Mouse (Mus musculus): ENCODE measurements around the gene Ltb4r1. TPM values are rescaled to one million over a fixed set of nuclear protein-coding genes. Genes with fewer than 3 reads are reported as not detected.

Ltb4r1 gene
- 0.11 and 0.21 TPM in 2 replicates for polyA plus RNA-seq (2014; fragmentation: Nextera tagmentation; extraction: Ambion mirVana)

DNA sequence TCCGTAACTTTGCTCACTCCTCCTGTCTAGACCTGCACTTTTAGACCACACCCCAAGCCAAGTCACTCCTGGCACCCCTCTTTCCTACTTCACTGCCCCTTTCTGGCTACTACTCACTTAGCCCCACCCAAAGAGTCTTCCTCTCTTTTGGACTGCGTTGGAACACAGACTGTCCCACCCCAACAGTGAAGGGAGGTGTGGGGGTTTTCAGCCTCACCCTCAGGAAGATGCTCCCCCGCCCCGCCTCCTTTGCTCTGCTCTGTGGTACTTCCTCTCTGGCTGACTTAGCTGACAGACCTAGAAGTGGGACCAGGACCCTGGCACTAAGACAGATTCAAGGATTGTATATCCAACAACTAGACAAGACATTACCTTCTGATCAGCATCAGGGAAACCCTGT lies at the start of gene Ltb4r1:
Ltb4r1 (plus strand) TSS at position 267 of the 400 bp plus-strand sequence.
- H3K27me3 ChIP-seq (ENCODE audit: control insufficient read depth, insufficient read depth, low read length): peaks cover 38% of the 10 kb centered on the region
- no peak within 1 kb of the TSS for H3K4me3 ChIP-seq (ENCODE audit: low read depth, low read length)
- no peak within 1 kb of the TSS for H3K27ac ChIP-seq (ENCODE audit: low read depth, low read length)
- ATAC-seq (replicated peaks; ENCODE audit: insufficient number of reproducible peaks, low FRiP score, low TSS enrichment): no peak
- H3K4me1 ChIP-seq (ENCODE audit: control insufficient read depth, insufficient read depth, low read length): peaks cover 11% of the 10 kb centered on the region
- H3K9me3 ChIP-seq (replicated peaks; ENCODE audit: control insufficient read depth, low read length): no peaks in the 10 kb centered on the region
- WGBS (ENCODE audit: insufficient replicate concordance): 72% methylated on average over 4 of the region's 4 CpGs
- no peak within 1 kb of the TSS for H3K9ac ChIP-seq (ENCODE audit: low read depth, low read length)
- H3K4me2 ChIP-seq: no peak within 1 kb of the TSS
- no peaks in the 10 kb centered on the region for H3K36me3 ChIP-seq (ENCODE audit: control insufficient read depth, insufficient read depth, low read length)

DNA sequence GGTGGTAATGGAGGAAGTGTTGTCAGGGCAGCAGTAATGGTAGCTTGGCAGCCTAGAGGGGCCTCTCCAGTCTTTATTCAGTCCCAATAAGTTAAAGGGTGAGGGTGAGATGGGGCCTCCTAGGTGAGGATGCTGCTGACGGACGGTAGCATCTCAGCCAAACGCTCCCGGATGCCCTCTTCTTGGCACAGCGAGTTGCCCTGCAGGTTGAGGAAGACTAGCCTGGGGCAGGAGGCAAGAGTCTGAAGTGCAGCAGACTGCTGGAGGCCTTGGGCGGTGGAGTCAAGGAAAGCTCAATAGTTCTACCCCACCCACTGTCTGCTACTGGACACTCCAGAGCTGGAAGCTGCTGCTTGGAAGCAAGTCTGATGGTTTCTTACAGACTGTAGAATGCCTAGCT lies 49.5 kb upstream of the Ltb4r1 start:
- no peak overlapping the region for H3K9ac ChIP-seq (ENCODE audit: low read depth, low read length)
- H3K4me2 ChIP-seq: no peak overlapping the region
- H3K36me3 ChIP-seq (ENCODE audit: control insufficient read depth, insufficient read depth, low read length): peaks cover 12% of the 10 kb centered on the region
- H3K27ac ChIP-seq (ENCODE audit: low read depth, low read length): no peak overlapping the region
- ATAC-seq (replicated peaks; ENCODE audit: insufficient number of reproducible peaks, low FRiP score, low TSS enrichment): no peak
- WGBS (ENCODE audit: insufficient replicate concordance): 82% methylated on average over 6 of the region's 6 CpGs
- H3K9me3 ChIP-seq (replicated peaks; ENCODE audit: control insufficient read depth, low read length): no peaks in the 10 kb centered on the region
- H3K4me3 ChIP-seq (ENCODE audit: low read depth, low read length): no peak overlapping the region
- H3K4me1 ChIP-seq (ENCODE audit: control insufficient read depth, insufficient read depth, low read length): peaks cover 8% of the 10 kb centered on the region; the same call in 1 of the 2 replicates
- peaks cover 25% of the 10 kb centered on the region for H3K27me3 ChIP-seq (ENCODE audit: control insufficient read depth, insufficient read depth, low read length)

GRCm38 (mm10) chr14:55716884-55717283 lies 48.9 kb upstream of the Ltb4r1 start:
- WGBS (ENCODE audit: insufficient replicate concordance): 75% methylated on average over 8 of the region's 8 CpGs
- ATAC-seq (replicated peaks; ENCODE audit: insufficient number of reproducible peaks, low FRiP score, low TSS enrichment): no peak

GRCm38 (mm10) chr14:55719737-55720136 lies 46.0 kb upstream of the Ltb4r1 start:
- no peak overlapping the region for H3K4me3 ChIP-seq (ENCODE audit: low read depth, low read length)
- H3K9me3 ChIP-seq (replicated peaks; ENCODE audit: control insufficient read depth, low read length): no peaks in the 10 kb centered on the region
- no peak overlapping the region for H3K4me2 ChIP-seq
- no peak for ATAC-seq (replicated peaks; ENCODE audit: insufficient number of reproducible peaks, low FRiP score, low TSS enrichment)
- H3K4me1 ChIP-seq (ENCODE audit: control insufficient read depth, insufficient read depth, low read length): no peaks in the 10 kb centered on the region
- H3K36me3 ChIP-seq (ENCODE audit: control insufficient read depth, insufficient read depth, low read length): peaks cover 12% of the 10 kb centered on the region
- H3K27me3 ChIP-seq (ENCODE audit: control insufficient read depth, insufficient read depth, low read length): no peaks in the 10 kb centered on the region
- no peak overlapping the region for H3K9ac ChIP-seq (ENCODE audit: low read depth, low read length)
- 82% methylated on average over 6 of the region's 6 CpGs for WGBS (ENCODE audit: insufficient replicate concordance)
- H3K27ac ChIP-seq (ENCODE audit: low read depth, low read length): no peak overlapping the region

More at GRCm38 (mm10) chr14:55716884-55717283, 48.9 kb upstream of the Ltb4r1 start:
- Histone ChIP-seq H3K9me3 (replicated peaks; ENCODE audit: control insufficient read depth, low read length) (no peaks in the 10 kb centered on the region), H3K27ac (ENCODE audit: low read depth, low read length) (no peak overlapping the region), H3K4me1 (ENCODE audit: control insufficient read depth, insufficient read depth, low read length) (peaks cover 8% of the 10 kb centered on the region; the same call in 1 of the 2 replicates), H3K36me3 (ENCODE audit: control insufficient read depth, insufficient read depth, low read length) (peaks cover 12% of the 10 kb centered on the region), H3K4me3 (ENCODE audit: low read depth, low read length) (no peak overlapping the region), H3K9ac (ENCODE audit: low read depth, low read length) (no peak overlapping the region), H3K4me2 (no peak overlapping the region), H3K27me3 (ENCODE audit: control insufficient read depth, insufficient read depth, low read length) (peaks cover 19% of the 10 kb centered on the region)

GRCm38 (mm10) chr14:55720666-55721065 lies 45.1 kb upstream of the Ltb4r1 start:
- Histone ChIP-seq H3K27ac (ENCODE audit: low read depth, low read length) (no peak overlapping the region), H3K27me3 (ENCODE audit: control insufficient read depth, insufficient read depth, low read length) (no peaks in the 10 kb centered on the region), H3K4me3 (ENCODE audit: low read depth, low read length) (no peak overlapping the region), H3K9ac (ENCODE audit: low read depth, low read length) (no peak overlapping the region), H3K4me2 (no peak overlapping the region; the same call in 1 of the 2 replicates), H3K9me3 (replicated peaks; ENCODE audit: control insufficient read depth, low read length) (no peaks in the 10 kb centered on the region), H3K4me1 (ENCODE audit: control insufficient read depth, insufficient read depth, low read length) (no peaks in the 10 kb centered on the region), H3K36me3 (ENCODE audit: control insufficient read depth, insufficient read depth, low read length) (peaks cover 12% of the 10 kb centered on the region)
- ATAC-seq (replicated peaks; ENCODE audit: insufficient number of reproducible peaks, low FRiP score, low TSS enrichment): no peak
- WGBS (ENCODE audit: insufficient replicate concordance): 90% methylated on average over 12 of the region's 12 CpGs

DNA sequence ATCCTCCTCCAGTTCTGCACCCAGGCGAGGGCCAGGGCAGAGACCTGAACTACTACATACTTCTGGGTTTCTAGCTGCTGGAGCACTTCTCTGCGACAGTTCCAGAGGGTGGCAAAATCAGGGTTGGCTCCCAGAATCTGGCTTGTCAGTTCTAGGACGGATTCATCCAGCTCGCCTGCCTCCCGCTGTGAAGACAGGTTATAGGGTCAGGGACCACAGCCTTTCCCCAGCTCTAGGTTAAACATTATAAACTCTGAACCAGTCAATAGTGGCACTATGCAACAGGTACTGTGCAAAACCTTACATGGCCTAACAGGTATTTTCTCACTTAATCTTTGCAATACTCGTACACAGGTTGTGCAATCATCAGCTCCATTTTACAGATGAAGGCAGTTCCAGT lies 44.7 kb upstream of the Ltb4r1 start:
- H3K9ac ChIP-seq (ENCODE audit: low read depth, low read length): peak overlapping the region; percentile 81
- H3K27ac ChIP-seq (ENCODE audit: low read depth, low read length): no peak overlapping the region
- no peak overlapping the region for H3K4me3 ChIP-seq (ENCODE audit: low read depth, low read length)

DNA sequence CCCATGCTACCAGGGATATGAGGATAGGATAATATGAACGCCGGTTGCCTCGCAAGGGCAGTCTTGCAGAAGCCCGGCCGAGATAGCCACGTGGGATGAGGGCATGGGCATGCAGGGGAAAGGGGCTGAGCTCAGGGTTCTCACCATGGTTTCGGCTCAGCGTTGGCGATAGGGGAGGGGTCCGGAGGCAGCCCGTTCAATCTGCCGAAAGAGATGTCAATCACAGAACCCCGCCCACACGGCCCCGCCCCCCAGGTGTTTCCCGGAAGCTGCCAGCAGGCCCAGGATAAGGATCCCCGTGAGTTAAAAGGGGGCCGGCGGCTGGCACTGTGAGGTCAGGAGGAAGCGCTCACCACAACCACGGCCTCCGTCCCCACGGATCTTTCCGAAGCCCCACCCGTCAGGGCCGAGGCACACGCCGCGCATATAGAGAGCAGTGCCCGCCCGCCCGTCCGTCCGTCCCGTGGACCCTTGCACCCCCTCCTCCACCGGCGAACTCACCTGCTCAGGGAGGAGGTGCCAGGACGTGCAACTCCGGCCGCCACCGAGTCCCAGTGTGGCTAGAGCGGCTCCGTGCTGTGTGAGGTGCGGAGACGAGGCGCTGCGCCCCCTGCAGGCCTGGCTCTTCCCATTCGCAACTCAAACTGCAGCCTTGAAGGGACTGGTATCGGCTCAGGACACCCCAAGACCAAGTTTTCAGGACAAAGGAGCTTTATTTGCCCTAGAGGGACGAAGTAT lies 43.9 kb upstream of the Ltb4r1 start, which contains the start of gene Rabggta:
Rabggta (minus strand) TSS at position 564 of the 738 bp plus-strand sequence.
- H3K27ac ChIP-seq (ENCODE audit: low read depth, low read length): peak within 1 kb of the TSS; percentile 48; the same call in 1 of the 2 replicates
- peak within 1 kb of the TSS; percentile 77 for H3K4me3 ChIP-seq (ENCODE audit: low read depth, low read length)
- H3K36me3 ChIP-seq (ENCODE audit: control insufficient read depth, insufficient read depth, low read length): peaks cover 12% of the 10 kb centered on the region
- no peaks in the 10 kb centered on the region for H3K27me3 ChIP-seq (ENCODE audit: control insufficient read depth, insufficient read depth, low read length)
- H3K4me1 ChIP-seq (ENCODE audit: control insufficient read depth, insufficient read depth, low read length): no peaks in the 10 kb centered on the region
- peak; percentile 85 for ATAC-seq (replicated peaks; ENCODE audit: insufficient number of reproducible peaks, low FRiP score, low TSS enrichment)
- peak within 1 kb of the TSS; percentile 81 for H3K9ac ChIP-seq (ENCODE audit: low read depth, low read length)
- H3K9me3 ChIP-seq (replicated peaks; ENCODE audit: control insufficient read depth, low read length): no peaks in the 10 kb centered on the region
- H3K4me2 ChIP-seq: peak within 1 kb of the TSS; percentile 65
- under 1% methylated on average over 49 of the region's 50 CpGs for WGBS (ENCODE audit: insufficient replicate concordance)

More for the DNA sequence above, 44.7 kb upstream of the Ltb4r1 start:
- Histone ChIP-seq H3K4me1 (ENCODE audit: control insufficient read depth, insufficient read depth, low read length) (no peaks in the 10 kb centered on the region), H3K27me3 (ENCODE audit: control insufficient read depth, insufficient read depth, low read length) (no peaks in the 10 kb centered on the region), H3K36me3 (ENCODE audit: control insufficient read depth, insufficient read depth, low read length) (peaks cover 12% of the 10 kb centered on the region), H3K9me3 (replicated peaks; ENCODE audit: control insufficient read depth, low read length) (no peaks in the 10 kb centered on the region), H3K4me2 (peak overlapping the region; percentile 65)
- WGBS (ENCODE audit: insufficient replicate concordance): 77% methylated on average over 6 of the region's 6 CpGs
- no peak for ATAC-seq (replicated peaks; ENCODE audit: insufficient number of reproducible peaks, low FRiP score, low TSS enrichment)

GRCm38 (mm10) chr14:55722438-55722945 lies 43.3 kb upstream of the Ltb4r1 start:
- no peaks in the 10 kb centered on the region for H3K4me1 ChIP-seq (ENCODE audit: control insufficient read depth, insufficient read depth, low read length)
- H3K27ac ChIP-seq (ENCODE audit: low read depth, low read length): no peak overlapping the region
- H3K36me3 ChIP-seq (ENCODE audit: control insufficient read depth, insufficient read depth, low read length): peaks cover 7% of the 10 kb centered on the region; the same call in 1 of the 2 replicates
- H3K4me3 ChIP-seq (ENCODE audit: low read depth, low read length): peak overlapping the region; percentile 77
- 45% methylated on average over 8 of the region's 8 CpGs for WGBS (ENCODE audit: insufficient replicate concordance)
- peak overlapping the region; percentile 81 for H3K9ac ChIP-seq (ENCODE audit: low read depth, low read length)
- H3K9me3 ChIP-seq (replicated peaks; ENCODE audit: control insufficient read depth, low read length): no peaks in the 10 kb centered on the region
- peak overlapping the region; percentile 65 for H3K4me2 ChIP-seq
- no peak for ATAC-seq (replicated peaks; ENCODE audit: insufficient number of reproducible peaks, low FRiP score, low TSS enrichment)
- H3K27me3 ChIP-seq (ENCODE audit: control insufficient read depth, insufficient read depth, low read length): no peaks in the 10 kb centered on the region

Data from heart, embryonic 11.5 days (tissue).